Mouse (Mus musculus): Measurements from ENCODE around the gene 4930518I15Rik.
A peak's percentile ranks its signal among the peaks of the same experiment; 100 is the strongest.
"Not testable (repeated sequence)": the region's sequence is repeated elsewhere in the genome, so short reads cannot be mapped to it uniquely, and the experiment has no call there.

4930518I15Rik gene

GRCm38 (mm10) chr2:156877726-156878125, 20.0 kb upstream of the 4930518I15Rik start:
- DNase-seq (ENCODE audit: low read depth, low spot score), result no peak

- no peak for DNase-seq (ENCODE audit: low read depth, low spot score)
Observed at GRCm38 (mm10) chr2:156874760-156875510, 17.2 kb upstream of the 4930518I15Rik start.

GRCm38 (mm10) chr2:156874047-156874759, 16.5 kb upstream of the 4930518I15Rik start:
- no peak for DNase-seq (ENCODE audit: low read depth, low spot score)

- peak; percentile 68 for DNase-seq (ENCODE audit: low read depth, low spot score)
Observed at GRCm38 (mm10) chr2:156873629-156874028, 15.9 kb upstream of the 4930518I15Rik start.

- no peak for DNase-seq (ENCODE audit: low read depth, low spot score)
Observed at GRCm38 (mm10) chr2:156870519-156870918, 12.8 kb upstream of the 4930518I15Rik start.

- no peak for DNase-seq (ENCODE audit: low read depth, low spot score)
Observed at GRCm38 (mm10) chr2:156869554-156869953, 11.8 kb upstream of the 4930518I15Rik start.

- no peak for DNase-seq (ENCODE audit: low read depth, low spot score)
Observed at GRCm38 (mm10) chr2:156868994-156869393, 11.2 kb upstream of the 4930518I15Rik start.

- DNase-seq (ENCODE audit: low read depth, low spot score), result no peak
Observed at GRCm38 (mm10) chr2:156864481-156864880, 6.7 kb upstream of the 4930518I15Rik start.

- DNase-seq (ENCODE audit: low read depth, low spot score), result no peak
Observed at GRCm38 (mm10) chr2:156863487-156864160, 5.9 kb upstream of the 4930518I15Rik start.

GRCm38 (mm10) chr2:156862772-156863486, 5.2 kb upstream of the 4930518I15Rik start, which contains the start of gene Rab5if:
Rab5if (plus strand) TSS chr2:156863128.
- peak; percentile 98 for DNase-seq (ENCODE audit: low read depth, low spot score)

- peak; percentile 53 for DNase-seq (ENCODE audit: low read depth, low spot score)
Observed at GRCm38 (mm10) chr2:156862041-156862717, 4.4 kb upstream of the 4930518I15Rik start.

GRCm38 (mm10) chr2:156858671-156859070, 925 bp upstream of the 4930518I15Rik start:
- no peak for DNase-seq (ENCODE audit: low read depth, low spot score)

- no peak for DNase-seq (ENCODE audit: low read depth, low spot score)
Observed at GRCm38 (mm10) chr2:156857385-156857791, 358 bp downstream of the 4930518I15Rik start.

GRCm38 (mm10) chr2:156856311-156856710, 1.4 kb downstream of the 4930518I15Rik start:
- DNase-seq (ENCODE audit: low read depth, low spot score), result no peak

- peak; percentile 43 for DNase-seq (ENCODE audit: low read depth, low spot score)
Observed at GRCm38 (mm10) chr2:156853999-156854771, 3.6 kb downstream of the 4930518I15Rik start.

GRCm38 (mm10) chr2:156853584-156853983, 4.2 kb downstream of the 4930518I15Rik start:
- DNase-seq (ENCODE audit: low read depth, low spot score), result not testable (repeated sequence)

- no peak for DNase-seq (ENCODE audit: low read depth, low spot score)
Observed at GRCm38 (mm10) chr2:156850505-156850904, 7.2 kb downstream of the 4930518I15Rik start.

- DNase-seq (ENCODE audit: low read depth, low spot score), result no peak
Observed at GRCm38 (mm10) chr2:156848526-156849182, 9.1 kb downstream of the 4930518I15Rik start.

GRCm38 (mm10) chr2:156847653-156848052, 10.1 kb downstream of the 4930518I15Rik start:
- no peak for DNase-seq (ENCODE audit: low read depth, low spot score)

- DNase-seq (ENCODE audit: low read depth, low spot score), result no peak
Observed at GRCm38 (mm10) chr2:156844715-156845114, 13.0 kb downstream of the 4930518I15Rik start.
